Mouse (Mus musculus): ENCODE results near the gene Vmn1r124.
"Not testable (repeated sequence)": the region's sequence is repeated elsewhere in the genome, so short reads cannot be mapped to it uniquely, and the experiment has no call there.

DNA sequence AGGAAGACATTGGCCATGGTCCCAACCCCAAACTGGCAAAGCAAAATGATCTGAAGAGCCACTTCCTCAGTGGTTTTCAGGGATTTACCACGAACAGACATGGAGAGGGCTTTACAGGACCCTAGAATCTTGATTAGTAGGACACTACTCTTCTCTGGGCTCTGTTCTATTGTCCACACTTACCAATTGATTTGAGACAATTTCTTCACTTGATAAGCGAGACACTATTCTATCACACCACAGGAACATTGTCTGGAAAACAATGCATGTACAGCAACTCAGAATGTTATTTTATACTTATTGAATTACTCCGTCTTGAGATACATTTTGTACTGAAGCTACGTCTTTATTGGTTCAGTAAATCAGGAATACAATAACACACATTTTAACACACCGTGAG, 41.0 kb upstream of the Vmn1r124 start, which contains the start of gene Vmn1r126:
- not testable (repeated sequence) for TF ChIP-seq ZNF384 (IDR thresholded peaks at IDR 0.05; ENCODE audit: low read depth, low read length); ZC3H11A (IDR thresholded peaks at IDR 0.05; ENCODE audit: borderline replicate concordance, low read depth, low read length); HCFC1 (IDR thresholded peaks at IDR 0.05; ENCODE audit: borderline replicate concordance, insufficient read depth, low read length); CHD2 (IDR thresholded peaks at IDR 0.05; ENCODE audit: low read depth, low read length)
